Mouse (Mus musculus): ENCODE data around the gene Slc25a33. TPM values are rescaled to one million over a fixed set of nuclear protein-coding genes. Genes with fewer than 3 reads are reported as not detected.

Slc25a33 gene
- total RNA-seq, 2 experiments from 2014 or later = 10.4 TPM

- DNase-seq = no peak
Measured at GRCm38 (mm10) chr4:149696189-149696971, 77.7 kb downstream of the Slc25a33 start.

Small RNAs within 50 kb of the gene (microRNA-seq; reads per million reads assigned to microRNA genes)
- 0 reads per million in 2 experiments for gene Gm47301 (ENCODE audit: borderline replicate concordance in 2 of 2)

Other genes starting within 250 kb of the Slc25a33 start
- 10 to 100 TPM; 29.0 to 29.1 TPM for gene Clstn1, start 187.8 kb downstream of the Slc25a33 start, total RNA-seq (2021)
- 1 to 10 TPM; 8.1 to 9.8 TPM for gene Pik3cd, start 71.7 kb downstream of the Slc25a33 start, total RNA-seq (2021)
- gene Tmem201, start 36.2 kb downstream of the Slc25a33 start, total RNA-seq (2021) = 10 to 100 TPM; 36.2 to 38.1 TPM
- gene Spsb1, start 180.8 kb upstream of the Slc25a33 start, total RNA-seq (2021) = 1 to 10 TPM; 5.2 to 8.2 TPM
- 10 to 100 TPM; 43.2 to 49.2 TPM for gene H6pd, start 234.7 kb upstream of the Slc25a33 start, total RNA-seq (2021)

Measured in gastrocnemius, postnatal 25 days (tissue).